Mouse (Mus musculus): Measurements from ENCODE around the gene Mis18a. TPM values are rescaled to one million over a fixed set of nuclear protein-coding genes. Genes with fewer than 3 reads are reported as not detected.

Mis18a gene
- 45.6 and 46.2 TPM in 2 replicates for polyA plus RNA-seq (2014; fragmentation: Nextera tagmentation; extraction: Ambion mirVana)

GRCm38 (mm10) chr16:90727233-90728115 is at the start of gene Mis18a:
Mis18a (minus strand) TSS chr16:90727404.
- H3K27ac ChIP-seq (ENCODE audit: low read depth, low read length), result peak within 1 kb of the TSS; percentile 50; the same call in 1 of the 2 replicates
- no peaks in the 10 kb centered on the region for H3K27me3 ChIP-seq (ENCODE audit: control insufficient read depth, insufficient read depth, low read length)
- H3K36me3 ChIP-seq (ENCODE audit: control insufficient read depth, insufficient read depth, low read length), result no peaks in the 10 kb centered on the region
- H3K4me2 ChIP-seq, result peak within 1 kb of the TSS; percentile 94
- 2% methylated on average over 53 of the region's 53 CpGs for WGBS (ENCODE audit: insufficient replicate concordance)
- H3K4me3 ChIP-seq (ENCODE audit: low read depth, low read length), result peak within 1 kb of the TSS; percentile 96
- peaks cover 4% of the 10 kb centered on the region; the same call in 1 of the 2 replicates for H3K9me3 ChIP-seq (replicated peaks; ENCODE audit: control insufficient read depth, low read length)
- peak within 1 kb of the TSS; percentile 87 for H3K9ac ChIP-seq (ENCODE audit: low read depth, low read length)
- peaks cover 6% of the 10 kb centered on the region for H3K4me1 ChIP-seq (ENCODE audit: control insufficient read depth, insufficient read depth, low read length)
- peak; percentile 95 for ATAC-seq (replicated peaks; ENCODE audit: insufficient number of reproducible peaks, low FRiP score, low TSS enrichment)

- no peak for ATAC-seq (replicated peaks; ENCODE audit: insufficient number of reproducible peaks, low FRiP score, low TSS enrichment)
- Histone ChIP-seq H3K4me3 (ENCODE audit: low read depth, low read length) (no peak overlapping the region), H3K36me3 (ENCODE audit: control insufficient read depth, insufficient read depth, low read length) (peaks cover 22% of the 10 kb centered on the region), H3K27ac (ENCODE audit: low read depth, low read length) (no peak overlapping the region), H3K27me3 (ENCODE audit: control insufficient read depth, insufficient read depth, low read length) (no peaks in the 10 kb centered on the region), H3K9ac (ENCODE audit: low read depth, low read length) (no peak overlapping the region), H3K4me1 (ENCODE audit: control insufficient read depth, insufficient read depth, low read length) (no peaks in the 10 kb centered on the region), H3K9me3 (replicated peaks; ENCODE audit: control insufficient read depth, low read length) (no peaks in the 10 kb centered on the region), H3K4me2 (no peak overlapping the region)
- WGBS (ENCODE audit: insufficient replicate concordance), result 83% methylated on average over 10 of the region's 10 CpGs
Measured at GRCm38 (mm10) chr16:90775946-90776520, 48.8 kb upstream of the Mis18a start.

- no peak overlapping the region for H3K9ac ChIP-seq (ENCODE audit: low read depth, low read length)
- no peaks in the 10 kb centered on the region for H3K27me3 ChIP-seq (ENCODE audit: control insufficient read depth, insufficient read depth, low read length)
- no peaks in the 10 kb centered on the region for H3K9me3 ChIP-seq (replicated peaks; ENCODE audit: control insufficient read depth, low read length)
- H3K27ac ChIP-seq (ENCODE audit: low read depth, low read length), result no peak overlapping the region
- H3K36me3 ChIP-seq (ENCODE audit: control insufficient read depth, insufficient read depth, low read length), result peaks cover 14% of the 10 kb centered on the region
- H3K4me2 ChIP-seq, result no peak overlapping the region
- no peak for ATAC-seq (replicated peaks; ENCODE audit: insufficient number of reproducible peaks, low FRiP score, low TSS enrichment)
- no peak overlapping the region for H3K4me3 ChIP-seq (ENCODE audit: low read depth, low read length)
- no peaks in the 10 kb centered on the region for H3K4me1 ChIP-seq (ENCODE audit: control insufficient read depth, insufficient read depth, low read length)
- WGBS (ENCODE audit: insufficient replicate concordance), result 85% methylated on average over 6 of the region's 6 CpGs
Measured at GRCm38 (mm10) chr16:90774646-90775045, 47.4 kb upstream of the Mis18a start.

DNA sequence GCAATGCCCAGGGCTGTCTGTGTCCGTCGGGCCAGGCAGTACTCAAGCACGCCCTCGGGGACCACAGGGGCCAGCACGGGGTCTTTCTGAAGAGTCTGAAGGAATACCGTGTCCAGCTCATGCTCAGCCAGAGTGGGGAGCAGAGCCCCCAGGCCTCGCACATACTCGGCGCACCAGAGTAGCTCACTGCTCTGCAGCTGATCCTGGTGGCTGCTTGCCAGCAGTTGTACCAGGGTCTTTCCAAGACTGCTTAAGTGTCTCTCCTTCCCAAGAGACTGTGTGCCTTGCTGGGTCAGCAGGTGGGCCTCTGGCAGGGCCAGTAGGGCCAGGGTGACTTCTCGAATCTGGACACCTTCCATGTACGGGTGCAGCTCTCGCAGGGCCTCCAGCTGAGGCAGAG is 47.0 kb upstream of the Mis18a start:
- WGBS (ENCODE audit: insufficient replicate concordance), result 91% methylated on average over 12 of the region's 12 CpGs
- H3K4me3 ChIP-seq (ENCODE audit: low read depth, low read length), result no peak overlapping the region
- H3K9ac ChIP-seq (ENCODE audit: low read depth, low read length), result no peak overlapping the region
- H3K27ac ChIP-seq (ENCODE audit: low read depth, low read length), result no peak overlapping the region
- H3K4me2 ChIP-seq, result no peak overlapping the region
- H3K9me3 ChIP-seq (replicated peaks; ENCODE audit: control insufficient read depth, low read length), result 0 out of 2 replicates have a peak, but pooled peaks cover under 1% of the 10 kb centered on the region
- no peaks in the 10 kb centered on the region for H3K27me3 ChIP-seq (ENCODE audit: control insufficient read depth, insufficient read depth, low read length)
- H3K4me1 ChIP-seq (ENCODE audit: control insufficient read depth, insufficient read depth, low read length), result no peaks in the 10 kb centered on the region
- no peak for ATAC-seq (replicated peaks; ENCODE audit: insufficient number of reproducible peaks, low FRiP score, low TSS enrichment)
- peaks cover 18% of the 10 kb centered on the region for H3K36me3 ChIP-seq (ENCODE audit: control insufficient read depth, insufficient read depth, low read length)

DNA sequence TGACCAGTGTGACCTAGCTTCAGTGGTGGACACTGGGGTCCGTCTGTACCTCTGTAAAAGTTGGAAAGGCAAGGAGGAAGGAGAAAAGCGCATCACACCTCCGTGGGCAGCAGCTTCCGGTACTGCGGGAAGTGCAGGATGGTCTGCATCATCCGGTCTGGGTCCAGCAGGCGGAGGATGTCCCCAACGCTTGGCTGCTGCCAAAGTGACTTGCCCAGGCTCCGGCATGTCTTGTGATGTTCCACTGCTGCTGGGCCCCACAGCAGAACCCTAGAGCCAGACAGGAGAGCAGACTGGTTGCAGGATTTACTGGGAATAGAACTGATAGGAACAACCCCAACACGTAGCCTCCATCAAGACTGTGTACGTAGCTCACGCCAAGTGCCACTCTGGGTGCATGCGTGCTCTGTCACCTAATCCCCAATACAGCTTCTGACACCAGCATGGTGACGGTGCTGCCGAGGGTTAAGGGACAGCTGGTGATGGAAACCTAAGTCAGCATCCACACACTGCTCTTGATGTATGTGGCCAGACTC is 39.8 kb upstream of the Mis18a start:
- H3K9me3 ChIP-seq (replicated peaks; ENCODE audit: control insufficient read depth, low read length), result 0 out of 2 replicates have a peak, but pooled peaks cover 3% of the 10 kb centered on the region
- H3K4me3 ChIP-seq (ENCODE audit: low read depth, low read length), result no peak overlapping the region
- peaks cover 28% of the 10 kb centered on the region for H3K36me3 ChIP-seq (ENCODE audit: control insufficient read depth, insufficient read depth, low read length)
- WGBS (ENCODE audit: insufficient replicate concordance), result 93% methylated on average over 15 of the region's 15 CpGs
- H3K27me3 ChIP-seq (ENCODE audit: control insufficient read depth, insufficient read depth, low read length), result no peaks in the 10 kb centered on the region
- H3K4me1 ChIP-seq (ENCODE audit: control insufficient read depth, insufficient read depth, low read length), result no peaks in the 10 kb centered on the region
- ATAC-seq (replicated peaks; ENCODE audit: insufficient number of reproducible peaks, low FRiP score, low TSS enrichment), result no peak
- no peak overlapping the region for H3K4me2 ChIP-seq
- H3K9ac ChIP-seq (ENCODE audit: low read depth, low read length), result no peak overlapping the region
- H3K27ac ChIP-seq (ENCODE audit: low read depth, low read length), result no peak overlapping the region

DNA sequence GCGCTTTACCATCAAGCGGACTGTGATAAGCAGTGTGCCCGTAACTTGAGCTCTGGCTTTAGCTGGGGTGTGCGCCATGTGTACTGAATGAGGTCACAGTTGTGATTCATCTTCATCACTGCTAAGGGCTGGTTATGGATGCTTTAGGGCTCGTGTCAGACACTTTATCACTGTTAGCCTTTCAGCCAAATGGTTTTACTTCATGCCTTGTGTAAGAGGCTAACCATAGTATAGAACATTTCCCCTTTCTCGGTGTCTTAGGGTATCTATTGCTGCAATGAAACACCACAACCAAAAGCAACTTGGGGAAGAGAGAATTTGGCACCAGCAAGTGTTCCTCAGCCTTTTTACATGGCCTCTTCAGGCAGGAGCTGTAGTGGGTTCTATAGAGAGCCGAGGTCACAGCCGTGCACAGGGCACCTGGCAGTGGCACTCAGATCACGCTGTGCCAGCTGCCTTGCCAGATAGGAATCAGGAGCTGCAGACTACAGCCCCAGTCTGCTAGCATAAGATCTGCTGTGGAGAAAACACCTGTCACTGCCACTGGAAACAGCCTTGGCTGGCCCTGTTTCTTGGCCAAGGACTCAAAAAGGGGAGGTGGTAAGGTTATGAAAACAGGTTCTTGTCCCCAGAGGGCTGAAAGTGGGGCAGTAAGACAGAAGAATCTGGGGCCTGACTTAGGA is 38.1 kb upstream of the Mis18a start:
- Histone ChIP-seq H3K36me3 (ENCODE audit: control insufficient read depth, insufficient read depth, low read length) (peaks cover 28% of the 10 kb centered on the region), H3K9ac (ENCODE audit: low read depth, low read length) (no peak overlapping the region), H3K27me3 (ENCODE audit: control insufficient read depth, insufficient read depth, low read length) (no peaks in the 10 kb centered on the region), H3K27ac (ENCODE audit: low read depth, low read length) (no peak overlapping the region), H3K4me1 (ENCODE audit: control insufficient read depth, insufficient read depth, low read length) (peaks cover 7% of the 10 kb centered on the region; the same call in 1 of the 2 replicates), H3K9me3 (replicated peaks; ENCODE audit: control insufficient read depth, low read length) (0 out of 2 replicates have a peak, but pooled peaks cover 3% of the 10 kb centered on the region), H3K4me3 (ENCODE audit: low read depth, low read length) (no peak overlapping the region), H3K4me2 (no peak overlapping the region)
- ATAC-seq (replicated peaks; ENCODE audit: insufficient number of reproducible peaks, low FRiP score, low TSS enrichment), result no peak
- WGBS (ENCODE audit: insufficient replicate concordance), result 72% methylated on average over 9 of the region's 9 CpGs

DNA sequence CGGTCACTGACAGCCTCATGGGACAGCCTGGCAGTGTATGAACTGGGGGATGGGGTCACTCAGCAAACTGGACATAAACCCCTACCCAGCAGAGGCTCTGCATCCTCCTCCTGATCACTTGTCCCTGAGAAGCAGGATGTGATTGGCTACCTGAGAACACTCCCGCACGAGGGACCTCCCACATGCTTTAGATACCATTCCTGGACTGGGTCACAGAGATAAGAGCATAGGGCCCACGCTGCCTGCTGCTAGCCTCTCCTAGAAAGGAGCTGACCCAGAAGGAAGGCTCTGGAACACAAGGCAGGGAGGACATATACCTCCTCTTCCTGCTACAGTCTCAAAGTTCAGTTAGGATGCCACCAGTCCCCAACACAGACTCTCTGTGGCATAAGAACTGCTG is 33.3 kb upstream of the Mis18a start:
- Histone ChIP-seq H3K36me3 (ENCODE audit: control insufficient read depth, insufficient read depth, low read length) (peaks cover 9% of the 10 kb centered on the region), H3K4me2 (peak overlapping the region; percentile 6), H3K27me3 (ENCODE audit: control insufficient read depth, insufficient read depth, low read length) (no peaks in the 10 kb centered on the region), H3K9ac (ENCODE audit: low read depth, low read length) (no peak overlapping the region), H3K9me3 (replicated peaks; ENCODE audit: control insufficient read depth, low read length) (no peaks in the 10 kb centered on the region), H3K27ac (ENCODE audit: low read depth, low read length) (peak overlapping the region; percentile 61; the same call in 1 of the 2 replicates), H3K4me1 (ENCODE audit: control insufficient read depth, insufficient read depth, low read length) (peaks cover 11% of the 10 kb centered on the region; the same call in 1 of the 2 replicates), H3K4me3 (ENCODE audit: low read depth, low read length) (no peak overlapping the region)
- ATAC-seq (replicated peaks; ENCODE audit: insufficient number of reproducible peaks, low FRiP score, low TSS enrichment), result peak; percentile 87
- WGBS (ENCODE audit: insufficient replicate concordance), result 16% methylated on average over 4 of the region's 4 CpGs

- ATAC-seq (replicated peaks; ENCODE audit: insufficient number of reproducible peaks, low FRiP score, low TSS enrichment), result no peak
- H3K4me2 ChIP-seq, result no peak overlapping the region
- H3K27me3 ChIP-seq (ENCODE audit: control insufficient read depth, insufficient read depth, low read length), result no peaks in the 10 kb centered on the region
- H3K4me1 ChIP-seq (ENCODE audit: control insufficient read depth, insufficient read depth, low read length), result peaks cover 11% of the 10 kb centered on the region; the same call in 1 of the 2 replicates
- no peaks in the 10 kb centered on the region for H3K9me3 ChIP-seq (replicated peaks; ENCODE audit: control insufficient read depth, low read length)
- no peak overlapping the region for H3K4me3 ChIP-seq (ENCODE audit: low read depth, low read length)
- peaks cover 9% of the 10 kb centered on the region for H3K36me3 ChIP-seq (ENCODE audit: control insufficient read depth, insufficient read depth, low read length)
- no peak overlapping the region for H3K27ac ChIP-seq (ENCODE audit: low read depth, low read length)
- no peak overlapping the region for H3K9ac ChIP-seq (ENCODE audit: low read depth, low read length)
- WGBS (ENCODE audit: insufficient replicate concordance), result 73% methylated on average over 3 of the region's 3 CpGs
Measured at GRCm38 (mm10) chr16:90759335-90759734, 32.1 kb upstream of the Mis18a start.

All from heart, embryonic 11.5 days (tissue).